8 mouse cellular contexts compared by ENCODE assay signal in genomic region chr16:90830686-90831439, GRCm38 (mm10). TPM values are rescaled to one million over a fixed set of nuclear protein-coding genes. Genes with fewer than 3 reads are reported as not detected.
DNase-seq lines count a peak whose midpoint lies in the region; ATAC-seq lines count a peak whose summit lies in the region.

No protein-coding gene starts in this region.

- peak; percentile 89 for DNase-seq in Muller cell, postnatal 12 days (ENCODE audit: inconsistent ontology term)
- DNase-seq in cerebellum, adult 8-10 months, result peak; percentile 82
- peak; percentile 25 for DNase-seq in forelimb bud, embryonic 11.5 days (ENCODE audit: low read depth, low spot score)
- DNase-seq in layer of hippocampus, adult 8-10 months (ENCODE audit: low spot score in 2 of 2), result peak; percentile 42 to 57
- DNase-seq in ovary, postnatal 10 days (ENCODE audit: low spot score), result peak; percentile 55
- peak; percentile 48 for DNase-seq in urinary bladder, postnatal 10 days (ENCODE audit: low spot score)

- peaks cover 38% of the 10 kb centered on the region for H3K27me3 ChIP-seq in lung, embryonic 15.5 days

- H3K27ac ChIP-seq in lung, embryonic 15.5 days, result peak overlapping the region; percentile 72

- H3K9ac ChIP-seq in lung, embryonic 15.5 days, result peak overlapping the region; percentile 46

- peak overlapping the region; percentile 98 for H3K4me2 ChIP-seq in lung, embryonic 15.5 days

- no peaks in the 10 kb centered on the region for H3K36me3 ChIP-seq in lung, embryonic 15.5 days

- under 1% methylated on average over 67 of the region's 67 CpGs for WGBS in lung, embryonic 15.5 days

- no peaks in the 10 kb centered on the region for H3K9me3 ChIP-seq in lung, embryonic 15.5 days

- H3K4me3 ChIP-seq in lung, embryonic 15.5 days, result peak overlapping the region; percentile 54

- ATAC-seq in hematopoietic stem cell, adult 5-6 weeks (replicated peaks in 1 of 2; ENCODE audit: insufficient read depth in 1 of 2, low FRiP score in 2 of 2, low TSS enrichment in 1 of 2, low read depth in 1 of 2, poor library complexity in 2 of 2, severe bottlenecking in 2 of 2), result peak; percentile 11 to 12; a peak in 1 of 4 replicates
- peak; percentile 69 for ATAC-seq in lung, embryonic 15.5 days (ENCODE audit: borderline replicate concordance, extremely low read depth, low FRiP score, low TSS enrichment)

- peaks cover 40% of the 10 kb centered on the region for H3K4me1 ChIP-seq in lung, embryonic 15.5 days

RNA-seq across cellular contexts. Expression of gene Eva1c, which starts 4.3 kb away (rescaled TPM):
- not detected in 2 replicates for total RNA-seq in hematopoietic stem cell, adult 5-6 weeks (2017)
- 1 to 10 TPM; 1.9 to 3.8 (median 2.6) TPM for total RNA-seq in layer of hippocampus, adult 8-10 months (2022)
- polyA plus RNA-seq in lung, embryonic 15.5 days (2015; fragmentation: Nextera tagmentation; extraction: Ambion mirVana), result 1.9 and 2.8 TPM in 2 replicates

RNA-seq across cellular contexts. Expression of gene Urb1, which starts 20.6 kb away (rescaled TPM):
- total RNA-seq in hematopoietic stem cell, adult 5-6 weeks (2017), result 9.8 and 11.1 TPM in 2 replicates
- 10 to 100 TPM; 14.4 to 20.9 (median 19.1) TPM for total RNA-seq in layer of hippocampus, adult 8-10 months (2022)
- polyA plus RNA-seq in lung, embryonic 15.5 days (2015; fragmentation: Nextera tagmentation; extraction: Ambion mirVana), result 8.5 and 8.7 TPM in 2 replicates

Comparison
In these comparisons a context has a peak if more than half of its experiments do, and no peak if none do; other contexts are left out.
1. Peak in every context shown above with its lines: DNase-seq, ATAC-seq, H3K4me3 ChIP-seq and H3K27ac ChIP-seq.
2. DNase-seq: peak in every context shown above with its lines; median percentile 89 in Muller cell, postnatal 12 days; 82 in cerebellum, adult 8-10 months; 55 in ovary, postnatal 10 days; 50 in layer of hippocampus, adult 8-10 months; 48 in urinary bladder, postnatal 10 days; 25 in forelimb bud, embryonic 11.5 days.